Mouse (Mus musculus) brain, embryonic 14.5 days (tissue): ENCODE data around the gene Adgrd1. TPM values are rescaled to one million over a fixed set of nuclear protein-coding genes. Genes with fewer than 3 reads are reported as not detected.

Experiments
- DNase-seq: peaks from one replicate; pipeline ENCODE4 v3.0.0-alpha.2; 2011; ENCODE audit warnings: low read depth
- CTCF ChIP-seq: fragments of 200-500 bp; IDR thresholded peaks from 2 replicates; pipeline ENCODE4 v1.5.1; 2012; ENCODE audit warnings: inconsistent platforms, mild to moderate bottlenecking, moderate library complexity, borderline replicate concordance; ENCODE audit not compliant: insufficient read depth, insufficient read length; ENCODE audit errors: extremely low read depth
- POLR2A ChIP-seq: fragments of 200-500 bp; IDR thresholded peaks from 2 replicates; pipeline ENCODE4 v1.6.1; 2012; ENCODE audit warnings: mild to moderate bottlenecking, inconsistent platforms, borderline replicate concordance; ENCODE audit not compliant: poor library complexity, insufficient read depth, insufficient read length, severe bottlenecking; ENCODE audit errors: extremely low read depth
- polyA plus RNA-seq: library from polyadenylated mRNA; depleted of rRNA; stranded (reverse); fragments of >200 nt; gene quantifications from 2 replicates; pipeline ENCODE4 v1.2.3, GENCODE M21; 2012

Adgrd1 gene
- polyA plus RNA-seq, 1 experiment, result 0.41 TPM

GRCm38 (mm10) chr5:129065946-129066345 lies 30.6 kb upstream of the Adgrd1 start:
- DNase-seq, result no peak
- no peak for TF ChIP-seq CTCF
- no peak for TF ChIP-seq POLR2A

- TF ChIP-seq POLR2A (no peak), CTCF (no peak)
Observed at GRCm38 (mm10) chr5:129066541-129067230, 29.9 kb upstream of the Adgrd1 start.

GRCm38 (mm10) chr5:129067231-129067834 lies 29.2 kb upstream of the Adgrd1 start:
- TF ChIP-seq CTCF (no peak), POLR2A (no peak)
- no peak for DNase-seq

More at GRCm38 (mm10) chr5:129066541-129067230, 29.9 kb upstream of the Adgrd1 start:
- no peak for DNase-seq

- DNase-seq, result peak; percentile 78
- TF ChIP-seq CTCF, result no peak
- TF ChIP-seq POLR2A, result no peak
Observed at GRCm38 (mm10) chr5:129071761-129072280, 24.7 kb upstream of the Adgrd1 start.

- DNase-seq, result no peak
- TF ChIP-seq POLR2A (no peak), CTCF (no peak)
Observed at GRCm38 (mm10) chr5:129073404-129073803, 23.1 kb upstream of the Adgrd1 start.

GRCm38 (mm10) chr5:129076098-129076497 lies 20.5 kb upstream of the Adgrd1 start:
- DNase-seq, result no peak
- no peak for TF ChIP-seq POLR2A
- TF ChIP-seq CTCF, result no peak

- no peak for DNase-seq
- TF ChIP-seq CTCF (no peak), POLR2A (no peak)
Observed at GRCm38 (mm10) chr5:129077240-129077639, 19.3 kb upstream of the Adgrd1 start.

GRCm38 (mm10) chr5:129081521-129081920 lies 15.0 kb upstream of the Adgrd1 start:
- TF ChIP-seq POLR2A (no peak), CTCF (no peak)
- DNase-seq, result no peak

GRCm38 (mm10) chr5:129085153-129085552 lies 11.4 kb upstream of the Adgrd1 start:
- no peak for TF ChIP-seq POLR2A
- no peak for TF ChIP-seq CTCF
- DNase-seq, result no peak

GRCm38 (mm10) chr5:129092345-129093065 lies 4.0 kb upstream of the Adgrd1 start:
- TF ChIP-seq POLR2A (no peak), CTCF (no peak)
- peak; percentile 76 for DNase-seq

GRCm38 (mm10) chr5:129093158-129093557 lies 3.4 kb upstream of the Adgrd1 start:
- TF ChIP-seq POLR2A (no peak), CTCF (no peak)
- DNase-seq, result no peak

- no peak for TF ChIP-seq POLR2A
- TF ChIP-seq CTCF, result no peak
Observed at GRCm38 (mm10) chr5:129094236-129094635, 2.3 kb upstream of the Adgrd1 start.

More at GRCm38 (mm10) chr5:129094236-129094635, 2.3 kb upstream of the Adgrd1 start:
- DNase-seq, result no peak
